Mouse (Mus musculus): ENCODE results near the gene Fibp. TPM values are rescaled to one million over a fixed set of nuclear protein-coding genes. Genes with fewer than 3 reads are reported as not detected.

Fibp gene
- polyA plus RNA-seq, 1 experiment = 143 TPM

- TF ChIP-seq POLR2A (IDR thresholded peaks at IDR 0.05; ENCODE audit: low read depth, low read length) (peak; percentile 86), CTCF (IDR thresholded peaks at IDR 0.05; ENCODE audit: extremely low read depth, insufficient read length, insufficient replicate concordance, low read depth, low read length) (0 out of 2 replicates have a peak, but pooled peaks have one; percentile 3)
- Histone ChIP-seq H3K4me1 (ENCODE audit: control insufficient read depth, insufficient read depth, insufficient read length, low read length) (peaks cover 12% of the 10 kb centered on the region), H3K27me3 (ENCODE audit: control insufficient read depth, insufficient read depth, low read length) (no peaks in the 10 kb centered on the region), H3K27ac (ENCODE audit: insufficient read depth, low read depth, low read length) (peak overlapping the region; percentile 76), H3K36me3 (ENCODE audit: control insufficient read depth, insufficient read depth, low read length) (no peaks in the 10 kb centered on the region), H3K4me3 (ENCODE audit: low read depth, low read length) (peak overlapping the region; percentile 86)
- WGBS = under 1% methylated on average over 70 of the region's 70 CpGs
Observed at GRCm38 (mm10) chr19:5456922-5457745, 3.3 kb upstream of the Fibp start.

DNA sequence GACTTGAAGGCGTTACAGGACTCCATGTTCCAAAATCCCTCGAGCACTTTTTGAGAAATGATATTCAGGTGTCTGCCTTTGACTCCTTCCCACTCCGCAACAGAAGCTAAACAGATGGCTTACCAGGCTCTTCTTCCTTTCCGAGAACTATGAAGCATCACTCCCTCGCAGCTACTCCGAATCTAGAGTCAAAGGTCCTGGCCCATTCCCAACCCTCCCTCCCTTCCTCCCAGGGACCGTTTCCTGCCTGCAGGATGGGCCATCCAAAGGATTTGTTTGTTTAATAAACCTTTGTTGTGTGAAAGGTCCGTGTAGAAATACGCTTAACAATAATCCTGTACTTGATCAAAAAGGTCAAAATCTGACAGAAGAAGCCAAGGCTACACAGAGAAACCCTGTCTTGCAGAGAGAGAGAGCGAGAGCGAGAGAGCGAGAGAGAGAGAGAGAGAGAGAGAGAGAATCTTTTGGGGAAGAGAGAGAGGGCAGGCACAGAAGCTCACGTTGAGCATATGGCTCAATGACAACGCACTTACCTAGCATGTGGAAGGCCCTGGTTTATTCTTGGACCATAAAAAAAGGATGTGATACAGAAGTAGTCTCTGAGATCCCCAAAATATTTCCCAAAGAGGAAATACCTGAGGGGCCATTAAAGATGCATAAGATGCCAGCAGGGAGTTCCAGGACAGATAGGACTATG is 2.5 kb upstream of the Fibp start, which contains the start of gene Ccdc85b:
Gene Ccdc85b, minus strand, starts transcription at position 149 of the 697 bp plus-strand sequence.
- Histone ChIP-seq H3K27me3 (ENCODE audit: control insufficient read depth, insufficient read depth, low read length) (no peaks in the 10 kb centered on the region), H3K4me3 (ENCODE audit: low read depth, low read length) (peak within 1 kb of the TSS; percentile 86), H3K36me3 (ENCODE audit: control insufficient read depth, insufficient read depth, low read length) (peaks cover 5% of the 10 kb centered on the region), H3K27ac (ENCODE audit: insufficient read depth, low read depth, low read length) (peak within 1 kb of the TSS; percentile 76), H3K4me1 (ENCODE audit: control insufficient read depth, insufficient read depth, insufficient read length, low read length) (peaks cover 12% of the 10 kb centered on the region)
- TF ChIP-seq POLR2A (IDR thresholded peaks at IDR 0.05; ENCODE audit: low read depth, low read length) (no peak), CTCF (IDR thresholded peaks at IDR 0.05; ENCODE audit: extremely low read depth, insufficient read length, insufficient replicate concordance, low read depth, low read length) (no peak)
- 12% methylated on average over 14 of the region's 14 CpGs for WGBS

- TF ChIP-seq CTCF (IDR thresholded peaks at IDR 0.05; ENCODE audit: extremely low read depth, insufficient read length, insufficient replicate concordance, low read depth, low read length) (no peak), POLR2A (IDR thresholded peaks at IDR 0.05; ENCODE audit: low read depth, low read length) (no peak)
- Histone ChIP-seq H3K27ac (ENCODE audit: insufficient read depth, low read depth, low read length) (no peak overlapping the region), H3K4me1 (ENCODE audit: control insufficient read depth, insufficient read depth, insufficient read length, low read length) (peaks cover 12% of the 10 kb centered on the region), H3K4me3 (ENCODE audit: low read depth, low read length) (no peak overlapping the region), H3K27me3 (ENCODE audit: control insufficient read depth, insufficient read depth, low read length) (no peaks in the 10 kb centered on the region), H3K36me3 (ENCODE audit: control insufficient read depth, insufficient read depth, low read length) (peaks cover 15% of the 10 kb centered on the region)
- 53% methylated on average over 7 of the region's 7 CpGs for WGBS
Observed at GRCm38 (mm10) chr19:5459019-5459418, 1.4 kb upstream of the Fibp start.

GRCm38 (mm10) chr19:5459896-5460295 is 519 bp upstream of the Fibp start:
- Histone ChIP-seq H3K36me3 (ENCODE audit: control insufficient read depth, insufficient read depth, low read length) (peaks cover 23% of the 10 kb centered on the region), H3K27ac (ENCODE audit: insufficient read depth, low read depth, low read length) (no peak overlapping the region), H3K4me1 (ENCODE audit: control insufficient read depth, insufficient read depth, insufficient read length, low read length) (peaks cover 12% of the 10 kb centered on the region), H3K4me3 (ENCODE audit: low read depth, low read length) (no peak overlapping the region), H3K27me3 (ENCODE audit: control insufficient read depth, insufficient read depth, low read length) (no peaks in the 10 kb centered on the region)
- WGBS = 25% methylated on average over 3 of the region's 3 CpGs
- TF ChIP-seq CTCF (IDR thresholded peaks at IDR 0.05; ENCODE audit: extremely low read depth, insufficient read length, insufficient replicate concordance, low read depth, low read length) = no peak
- TF ChIP-seq POLR2A (IDR thresholded peaks at IDR 0.05; ENCODE audit: low read depth, low read length) = no peak

DNA sequence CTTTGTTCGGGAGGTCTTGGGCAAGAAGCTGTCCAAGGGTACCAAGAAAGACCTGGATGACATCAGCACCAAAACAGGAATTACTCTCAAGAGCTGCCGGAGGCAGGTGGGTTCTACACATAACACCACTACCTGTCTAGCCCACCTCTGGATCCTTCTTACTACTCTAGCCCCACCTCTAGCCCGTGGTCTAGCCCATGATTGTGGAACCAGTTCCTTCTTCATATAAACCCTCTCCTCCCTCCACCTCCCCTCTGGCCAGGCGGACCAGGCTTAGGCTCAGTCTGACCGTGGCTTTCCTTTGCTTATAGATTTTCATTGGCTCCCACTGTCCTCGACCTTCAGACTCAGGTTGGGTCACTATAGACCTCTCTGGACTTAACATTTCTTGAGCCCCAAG is 996 bp downstream of the Fibp start:
- Histone ChIP-seq H3K36me3 (ENCODE audit: control insufficient read depth, insufficient read depth, low read length) (peaks cover 37% of the 10 kb centered on the region), H3K27ac (ENCODE audit: insufficient read depth, low read depth, low read length) (no peak overlapping the region), H3K4me3 (ENCODE audit: low read depth, low read length) (no peak overlapping the region), H3K4me1 (ENCODE audit: control insufficient read depth, insufficient read depth, insufficient read length, low read length) (peaks cover 5% of the 10 kb centered on the region), H3K27me3 (ENCODE audit: control insufficient read depth, insufficient read depth, low read length) (no peaks in the 10 kb centered on the region)
- 86% methylated on average over 6 of the region's 6 CpGs for WGBS
- no peak for TF ChIP-seq POLR2A (IDR thresholded peaks at IDR 0.05; ENCODE audit: low read depth, low read length)
- no peak for TF ChIP-seq CTCF (IDR thresholded peaks at IDR 0.05; ENCODE audit: extremely low read depth, insufficient read length, insufficient replicate concordance, low read depth, low read length)

GRCm38 (mm10) chr19:5463212-5463611 is 2.8 kb downstream of the Fibp start:
- no peak overlapping the region for H3K27ac ChIP-seq (ENCODE audit: insufficient read depth, low read depth, low read length)
- WGBS = 91% methylated on average over 9 of the region's 9 CpGs

More at GRCm38 (mm10) chr19:5463212-5463611, 2.8 kb downstream of the Fibp start:
- H3K27me3 ChIP-seq (ENCODE audit: control insufficient read depth, insufficient read depth, low read length) = no peaks in the 10 kb centered on the region
- peaks cover 2% of the 10 kb centered on the region; the same call in 1 of the 2 replicates for H3K4me1 ChIP-seq (ENCODE audit: control insufficient read depth, insufficient read depth, insufficient read length, low read length)
- H3K4me3 ChIP-seq (ENCODE audit: low read depth, low read length) = no peak overlapping the region
- no peak for TF ChIP-seq CTCF (IDR thresholded peaks at IDR 0.05; ENCODE audit: extremely low read depth, insufficient read length, insufficient replicate concordance, low read depth, low read length)
- no peak for TF ChIP-seq POLR2A (IDR thresholded peaks at IDR 0.05; ENCODE audit: low read depth, low read length)
- peaks cover 47% of the 10 kb centered on the region for H3K36me3 ChIP-seq (ENCODE audit: control insufficient read depth, insufficient read depth, low read length)

Measured in small intestine, adult 2 months (tissue).